Mouse (Mus musculus) large intestine, adult 2 months (tissue): Measurements from ENCODE around the gene Gm29554. TPM values are rescaled to one million over a fixed set of nuclear protein-coding genes. Genes with fewer than 3 reads are reported as not detected.
"Not testable (repeated sequence)": the region's sequence is repeated elsewhere in the genome, so short reads cannot be mapped to it uniquely, and the experiment has no call there.

ENCODE experiments used
- DNase-seq: peaks from one replicate; pipeline ENCODE4 v3.0.0-alpha.2; 2012; ENCODE audit warnings: low read depth, low spot score
- WGBS: fragments of 180-500 bp; shearing (Covaris S2); methylation state at CpG from one replicate; pipeline ENCODE4 v1.1.7; 2018; 5-methylcytosine and 5-hydroxymethylcytosine counted together
- polyA plus RNA-seq: library from polyadenylated mRNA; depleted of rRNA; stranded (reverse); fragments of >200 nt; gene quantifications from 2 replicates; pipeline ENCODE4 v1.2.3, GENCODE M21; 2012; rRNA removed

Gm29554 gene
- polyA plus RNA-seq = not detected in 2 replicates

GRCm38 (mm10) chrY:12273632-12274031, at the start of gene Gm29554:
TSS of gene Gm29554 (plus strand) at chrY:12273932.
- no CpG with 5 or more reads among the region's 6 CpGs for WGBS
- DNase-seq = not testable (repeated sequence)

Other genes with a start within 250 kb of the Gm29554 start
- gene Gm20812, start 108.0 kb downstream of the Gm29554 start, polyA plus RNA-seq = not detected in 2 replicates